Mouse (Mus musculus): ENCODE data around the gene Hpgd. TPM values are rescaled to one million over a fixed set of nuclear protein-coding genes. Genes with fewer than 3 reads are reported as not detected.

Hpgd gene
- polyA plus RNA-seq, 1 experiment from 2014 or later: 216 TPM

DNA sequence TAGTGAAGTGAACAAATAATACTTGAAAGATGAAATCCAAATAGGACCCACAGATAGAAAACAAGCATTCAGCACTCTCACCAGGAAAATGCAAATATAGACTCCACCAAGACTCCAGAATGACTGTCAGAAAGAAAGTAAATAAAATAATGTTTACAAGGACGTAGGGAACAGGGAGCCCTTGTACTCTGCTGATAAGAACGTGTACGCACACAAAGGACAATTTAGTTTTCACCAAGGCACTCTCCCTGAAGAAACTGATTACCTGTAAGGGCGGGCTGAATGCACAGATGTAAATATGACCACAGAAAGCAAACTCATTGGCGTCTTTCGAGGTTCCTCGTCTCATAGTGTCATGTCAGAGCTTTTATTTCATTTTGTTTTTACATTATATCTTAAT lies 10.2 kb downstream of the Hpgd start:
- DNase-seq (ENCODE audit: low spot score) (no peak), ATAC-seq (no peak)
- 39% methylated on average over 7 of the region's 7 CpGs for WGBS

DNA sequence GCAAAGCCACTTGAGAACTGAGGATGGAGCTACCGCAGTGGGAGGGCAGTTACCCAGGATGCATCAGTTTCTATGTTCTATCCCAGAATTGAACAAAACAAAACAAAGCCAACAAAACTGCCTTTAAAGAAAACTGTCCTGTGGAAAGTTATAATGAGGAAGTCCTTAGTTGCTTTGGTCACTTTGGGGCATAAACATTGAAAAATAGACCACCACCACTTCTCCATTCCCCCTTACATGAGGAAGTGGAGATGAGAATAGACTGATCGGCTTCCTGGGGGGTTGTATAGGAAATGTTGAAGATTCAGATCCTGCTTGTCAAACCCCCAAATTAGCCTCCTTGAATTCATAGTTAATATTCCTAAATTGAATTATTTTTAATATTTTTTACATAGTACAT lies 19.2 kb downstream of the Hpgd start:
- 82% methylated on average over 2 of the region's 2 CpGs for WGBS
- Histone ChIP-seq H3K4me3 (ENCODE audit: low read depth, low read length) (no peak overlapping the region), H3K4me1 (ENCODE audit: insufficient read depth, low read depth, low read length) (no peaks in the 10 kb centered on the region), H3K36me3 (ENCODE audit: insufficient read depth, low read length) (no peaks in the 10 kb centered on the region), H3K27ac (ENCODE audit: low read length) (no peak overlapping the region), H3K4me2 (replicated peaks; ENCODE audit: low read depth, low read length) (no peak overlapping the region), H3K9me3 (ENCODE audit: low read length) (no peaks in the 10 kb centered on the region), H3K27me3 (replicated peaks; ENCODE audit: insufficient read depth, low read length) (no peaks in the 10 kb centered on the region), H3K9ac (replicated peaks; ENCODE audit: low read depth) (no peak overlapping the region)
- DNase-seq (ENCODE audit: low spot score) (peak; percentile 32), ATAC-seq (no peak)
- TF ChIP-seq CTCF (IDR thresholded peaks at IDR 0.05) (no peak), EP300 (IDR thresholded peaks at IDR 0.05) (no peak)

More for the DNA sequence above, 10.2 kb downstream of the Hpgd start:
- no peak overlapping the region for H3K4me3 ChIP-seq (ENCODE audit: low read depth, low read length)
- no peaks in the 10 kb centered on the region; the same call in 1 of the 2 replicates for H3K36me3 ChIP-seq (ENCODE audit: insufficient read depth, low read length)
- no peak overlapping the region for H3K9ac ChIP-seq (replicated peaks; ENCODE audit: low read depth)
- no peaks in the 10 kb centered on the region for H3K27me3 ChIP-seq (replicated peaks; ENCODE audit: insufficient read depth, low read length)
- no peak overlapping the region for H3K4me2 ChIP-seq (replicated peaks; ENCODE audit: low read depth, low read length)
- H3K9me3 ChIP-seq (ENCODE audit: low read length): no peaks in the 10 kb centered on the region
- H3K4me1 ChIP-seq (ENCODE audit: insufficient read depth, low read depth, low read length): no peaks in the 10 kb centered on the region
- TF ChIP-seq CTCF (IDR thresholded peaks at IDR 0.05) (no peak), EP300 (IDR thresholded peaks at IDR 0.05) (peak; percentile 87)
- H3K27ac ChIP-seq (ENCODE audit: low read length): no peak overlapping the region

DNA sequence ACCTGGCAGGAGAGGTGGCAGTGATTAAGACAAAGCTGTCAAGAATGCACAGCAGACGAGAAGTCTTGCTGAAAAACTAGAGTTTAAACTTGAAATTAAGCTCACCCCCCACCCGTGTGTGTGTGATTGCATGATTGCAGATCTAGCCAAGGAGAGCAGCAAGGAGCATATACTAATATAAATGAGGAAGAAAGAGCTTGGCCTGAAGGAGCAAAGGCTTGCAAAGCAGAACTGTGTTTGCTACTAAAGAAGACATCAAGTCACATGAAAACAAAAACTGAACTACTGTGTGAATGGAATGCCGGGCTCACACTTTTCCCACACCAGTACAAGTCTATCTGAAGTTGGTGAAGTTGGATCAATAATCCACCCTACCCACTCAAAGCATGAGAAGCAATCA lies 20.8 kb downstream of the Hpgd start:
- ATAC-seq: no peak
- TF ChIP-seq EP300 (IDR thresholded peaks at IDR 0.05): no peak
- TF ChIP-seq CTCF (IDR thresholded peaks at IDR 0.05): no peak
- Histone ChIP-seq H3K9ac (replicated peaks; ENCODE audit: low read depth) (no peak overlapping the region), H3K27ac (ENCODE audit: low read length) (no peak overlapping the region), H3K9me3 (ENCODE audit: low read length) (no peaks in the 10 kb centered on the region), H3K27me3 (replicated peaks; ENCODE audit: insufficient read depth, low read length) (no peaks in the 10 kb centered on the region), H3K4me3 (ENCODE audit: low read depth, low read length) (no peak overlapping the region), H3K4me1 (ENCODE audit: insufficient read depth, low read depth, low read length) (no peaks in the 10 kb centered on the region), H3K4me2 (replicated peaks; ENCODE audit: low read depth, low read length) (no peak overlapping the region), H3K36me3 (ENCODE audit: insufficient read depth, low read length) (no peaks in the 10 kb centered on the region)
- no peak for DNase-seq (ENCODE audit: low spot score)
- WGBS: 64% methylated on average over 3 of the region's 3 CpGs

DNA sequence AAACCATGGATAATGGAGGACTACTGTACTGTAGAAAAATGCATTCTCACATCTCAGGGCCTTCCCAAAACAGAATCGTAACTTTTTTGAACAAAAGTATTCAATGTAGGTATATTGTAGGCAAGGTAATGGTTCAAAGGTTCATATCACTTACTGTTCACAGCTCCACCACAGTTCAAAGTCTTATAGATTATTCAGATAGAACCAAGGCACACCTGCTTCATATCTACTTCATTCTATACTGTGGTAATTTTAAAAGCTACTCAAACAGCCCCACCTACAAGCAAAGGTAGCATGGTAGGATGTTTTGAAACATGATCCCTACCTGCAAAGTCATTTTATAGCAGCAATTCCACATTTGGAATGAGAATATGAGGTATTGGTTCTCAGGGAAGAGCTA lies 28.9 kb downstream of the Hpgd start:
- 90% methylated on average over 1 of the region's 1 CpGs for WGBS

DNA sequence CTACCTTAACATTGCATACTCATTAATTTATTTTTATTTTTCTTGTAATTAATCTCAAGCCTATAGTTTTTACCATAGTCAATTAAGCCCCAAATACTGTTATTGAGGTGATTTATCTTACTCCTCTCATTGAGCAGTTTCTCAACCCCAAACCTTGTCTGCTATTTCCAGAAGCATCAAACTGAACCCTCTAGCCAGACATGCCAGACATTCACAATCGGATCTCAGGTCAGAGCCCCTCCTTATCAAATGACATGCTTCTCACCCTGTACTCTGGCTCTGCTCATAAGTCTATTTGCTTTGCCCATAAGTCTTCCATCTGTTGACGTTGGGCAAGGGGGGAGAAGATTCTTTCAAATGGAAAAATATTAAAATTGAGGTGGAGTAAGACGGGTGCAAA lies 33.3 kb downstream of the Hpgd start:
- ATAC-seq (no peak), DNase-seq (ENCODE audit: low spot score) (no peak)
- no peak overlapping the region for H3K9ac ChIP-seq (replicated peaks; ENCODE audit: low read depth)

More for the DNA sequence above, 28.9 kb downstream of the Hpgd start:
- Histone ChIP-seq H3K27me3 (replicated peaks; ENCODE audit: insufficient read depth, low read length) (no peaks in the 10 kb centered on the region), H3K9me3 (ENCODE audit: low read length) (no peaks in the 10 kb centered on the region), H3K27ac (ENCODE audit: low read length) (no peak overlapping the region), H3K9ac (replicated peaks; ENCODE audit: low read depth) (no peak overlapping the region), H3K4me2 (replicated peaks; ENCODE audit: low read depth, low read length) (no peak overlapping the region), H3K4me3 (ENCODE audit: low read depth, low read length) (no peak overlapping the region), H3K4me1 (ENCODE audit: insufficient read depth, low read depth, low read length) (no peaks in the 10 kb centered on the region), H3K36me3 (ENCODE audit: insufficient read depth, low read length) (no peaks in the 10 kb centered on the region)
- TF ChIP-seq EP300 (IDR thresholded peaks at IDR 0.05): no peak
- TF ChIP-seq CTCF (IDR thresholded peaks at IDR 0.05): no peak
- no peak for DNase-seq (ENCODE audit: low spot score)
- ATAC-seq: no peak

GRCm38 (mm10) chr8:56328130-56328542 lies 33.8 kb downstream of the Hpgd start:
- WGBS: 59% methylated on average over 3 of the region's 3 CpGs
- Histone ChIP-seq H3K36me3 (ENCODE audit: insufficient read depth, low read length) (no peaks in the 10 kb centered on the region), H3K27me3 (replicated peaks; ENCODE audit: insufficient read depth, low read length) (no peaks in the 10 kb centered on the region), H3K9ac (replicated peaks; ENCODE audit: low read depth) (no peak overlapping the region), H3K4me1 (ENCODE audit: insufficient read depth, low read depth, low read length) (no peaks in the 10 kb centered on the region), H3K4me2 (replicated peaks; ENCODE audit: low read depth, low read length) (no peak overlapping the region), H3K4me3 (ENCODE audit: low read depth, low read length) (no peak overlapping the region), H3K27ac (ENCODE audit: low read length) (no peak overlapping the region), H3K9me3 (ENCODE audit: low read length) (no peaks in the 10 kb centered on the region)
- peak; percentile 46 for DNase-seq (ENCODE audit: low spot score)
- no peak for ATAC-seq
- TF ChIP-seq EP300 (IDR thresholded peaks at IDR 0.05): no peak
- TF ChIP-seq CTCF (IDR thresholded peaks at IDR 0.05): no peak

More for the DNA sequence above, 33.3 kb downstream of the Hpgd start:
- Histone ChIP-seq H3K9me3 (ENCODE audit: low read length) (no peaks in the 10 kb centered on the region), H3K27me3 (replicated peaks; ENCODE audit: insufficient read depth, low read length) (no peaks in the 10 kb centered on the region), H3K36me3 (ENCODE audit: insufficient read depth, low read length) (no peaks in the 10 kb centered on the region), H3K4me2 (replicated peaks; ENCODE audit: low read depth, low read length) (no peak overlapping the region), H3K27ac (ENCODE audit: low read length) (no peak overlapping the region), H3K4me1 (ENCODE audit: insufficient read depth, low read depth, low read length) (no peaks in the 10 kb centered on the region), H3K4me3 (ENCODE audit: low read depth, low read length) (no peak overlapping the region)
- 51% methylated on average over 3 of the region's 3 CpGs for WGBS
- TF ChIP-seq CTCF (IDR thresholded peaks at IDR 0.05): no peak
- TF ChIP-seq EP300 (IDR thresholded peaks at IDR 0.05): no peak
